Mouse (Mus musculus): Measurements from ENCODE around the gene Hpse.

The Hpse gene

GRCm38 (mm10) chr5:100697398-100697797, 22.1 kb downstream of the Hpse start:
- DNase-seq (ENCODE audit: low spot score): no peak

- DNase-seq (ENCODE audit: low spot score): no peak
Measured at GRCm38 (mm10) chr5:100685631-100686030, 33.9 kb downstream of the Hpse start.

- no peak for DNase-seq (ENCODE audit: low spot score)
Measured at GRCm38 (mm10) chr5:100680542-100680933, 39.0 kb downstream of the Hpse start.

- no peak for DNase-seq (ENCODE audit: low spot score)
Measured at GRCm38 (mm10) chr5:100679911-100680541, 39.5 kb downstream of the Hpse start.

GRCm38 (mm10) chr5:100674711-100675376, 44.7 kb downstream of the Hpse start, which contains the start of gene Coq2:
Gene Coq2, minus strand, starts transcription at chr5:100675140.
- peak; percentile 90 for DNase-seq (ENCODE audit: low spot score)

- peak; percentile 90 for DNase-seq (ENCODE audit: low spot score)
Measured at GRCm38 (mm10) chr5:100673745-100674486, 45.6 kb downstream of the Hpse start.

- DNase-seq (ENCODE audit: low spot score): no peak
Measured at GRCm38 (mm10) chr5:100672403-100672802, 47.1 kb downstream of the Hpse start.

GRCm38 (mm10) chr5:100671897-100672296, 47.6 kb downstream of the Hpse start:
- no peak for DNase-seq (ENCODE audit: low spot score)

GRCm38 (mm10) chr5:100671398-100671797, 48.1 kb downstream of the Hpse start:
- peak; percentile 48 for DNase-seq (ENCODE audit: low spot score)

- DNase-seq (ENCODE audit: low spot score): no peak
Measured at GRCm38 (mm10) chr5:100666965-100667364, 52.6 kb downstream of the Hpse start.

GRCm38 (mm10) chr5:100663854-100664253, 55.7 kb downstream of the Hpse start:
- DNase-seq (ENCODE audit: low spot score): peak; percentile 68

- no peak for DNase-seq (ENCODE audit: low spot score)
Measured at GRCm38 (mm10) chr5:100663011-100663410, 56.5 kb downstream of the Hpse start.

- no peak for DNase-seq (ENCODE audit: low spot score)
Measured at GRCm38 (mm10) chr5:100658460-100658859, 61.1 kb downstream of the Hpse start.

GRCm38 (mm10) chr5:100656352-100656751, 63.2 kb downstream of the Hpse start:
- DNase-seq (ENCODE audit: low spot score): no peak

GRCm38 (mm10) chr5:100652327-100652726, 67.2 kb downstream of the Hpse start:
- no peak for DNase-seq (ENCODE audit: low spot score)

GRCm38 (mm10) chr5:100651486-100651885, 68.0 kb downstream of the Hpse start:
- DNase-seq (ENCODE audit: low spot score): no peak

- DNase-seq (ENCODE audit: low spot score): no peak
Measured at GRCm38 (mm10) chr5:100650969-100651368, 68.5 kb downstream of the Hpse start.

GRCm38 (mm10) chr5:100648546-100648945, 71.0 kb downstream of the Hpse start:
- DNase-seq (ENCODE audit: low spot score): no peak

GRCm38 (mm10) chr5:100648046-100648445, 71.5 kb downstream of the Hpse start:
- no peak for DNase-seq (ENCODE audit: low spot score)

- no peak for DNase-seq (ENCODE audit: low spot score)
Measured at GRCm38 (mm10) chr5:100646558-100646957, 73.0 kb downstream of the Hpse start.

- peak; percentile 16 for DNase-seq (ENCODE audit: low spot score)
Measured at GRCm38 (mm10) chr5:100643991-100644535, 75.5 kb downstream of the Hpse start.

- no peak for DNase-seq (ENCODE audit: low spot score)
Measured at GRCm38 (mm10) chr5:100643253-100643990, 76.1 kb downstream of the Hpse start.

Measured in MN1 (cell line).